8 mouse cellular contexts compared by ENCODE assay signal in genomic region chr6:86366125-86366852, GRCm38 (mm10). TPM values are rescaled to one million over a fixed set of nuclear protein-coding genes. Genes with fewer than 3 reads are reported as not detected.
DNase-seq lines count a peak whose midpoint lies in the region; ATAC-seq lines count a peak whose summit lies in the region.

No protein-coding gene starts in this region.

- no peak for ATAC-seq in heart, embryonic 12.5 days (ENCODE audit: insufficient number of reproducible peaks, low FRiP score)
- no peak; the same call in 1 of the 2 replicates for ATAC-seq in kidney, embryonic 16.5 days (ENCODE audit: low FRiP score, low TSS enrichment)
- ATAC-seq in liver, embryonic 13.5 days (ENCODE audit: low read depth): no peak; the same call in 1 of the 2 replicates
- ATAC-seq in neural tube, embryonic 14.5 days (ENCODE audit: low read depth): no peak

- H3K27me3 ChIP-seq in heart, embryonic 12.5 days (replicated peaks): no peaks in the 10 kb centered on the region
- no peaks in the 10 kb centered on the region for H3K27me3 ChIP-seq in kidney, embryonic 16.5 days (ENCODE audit: insufficient read depth, low read length)
- H3K27me3 ChIP-seq in liver, embryonic 13.5 days: no peaks in the 10 kb centered on the region
- H3K27me3 ChIP-seq in neural tube, embryonic 14.5 days (ENCODE audit: control insufficient read depth, insufficient read depth, low read length): no peaks in the 10 kb centered on the region

- DNase-seq in urinary bladder, adult 2 months (ENCODE audit: low spot score): peak; percentile 30
- no peak for DNase-seq in urinary bladder, postnatal 10 days (ENCODE audit: low spot score)
- DNase-seq in cerebellum, postnatal 14 days: peak; percentile 75 to 79
- DNase-seq in liver, embryonic 13.5 days: peak; percentile 29
- DNase-seq in natural killer cell, adult 2 months (ENCODE audit: low spot score in 2 of 2): no peak

- peak overlapping the region; percentile 77 for H3K27ac ChIP-seq in heart, embryonic 12.5 days (ENCODE audit: poor library complexity, severe bottlenecking)
- peak overlapping the region; percentile 73 for H3K27ac ChIP-seq in kidney, embryonic 16.5 days (ENCODE audit: low read length)
- H3K27ac ChIP-seq in liver, embryonic 13.5 days: peak overlapping the region; percentile 84
- H3K27ac ChIP-seq in neural tube, embryonic 14.5 days (ENCODE audit: low read depth, low read length): peak overlapping the region; percentile 78

- peak overlapping the region; percentile 75 for H3K4me3 ChIP-seq in heart, embryonic 12.5 days
- peak overlapping the region; percentile 73 for H3K4me3 ChIP-seq in kidney, embryonic 16.5 days (ENCODE audit: low read length)
- peak overlapping the region; percentile 72 for H3K4me3 ChIP-seq in liver, embryonic 13.5 days (replicated peaks)
- peak overlapping the region; percentile 64 for H3K4me3 ChIP-seq in neural tube, embryonic 14.5 days (ENCODE audit: low read depth, low read length)

- peak overlapping the region; percentile 99 for H3K4me2 ChIP-seq in heart, embryonic 12.5 days
- peak overlapping the region; percentile 95 for H3K4me2 ChIP-seq in kidney, embryonic 16.5 days (replicated peaks; ENCODE audit: low read depth, low read length)
- peak overlapping the region; percentile 98 for H3K4me2 ChIP-seq in liver, embryonic 13.5 days
- H3K4me2 ChIP-seq in neural tube, embryonic 14.5 days (ENCODE audit: low read depth, low read length): peak overlapping the region; percentile 96

- peaks cover 21% of the 10 kb centered on the region for H3K36me3 ChIP-seq in heart, embryonic 12.5 days
- H3K36me3 ChIP-seq in kidney, embryonic 16.5 days (ENCODE audit: insufficient read depth, low read length): peaks cover 12% of the 10 kb centered on the region; the same call in 1 of the 2 replicates
- peaks cover 11% of the 10 kb centered on the region for H3K36me3 ChIP-seq in liver, embryonic 13.5 days
- no peaks in the 10 kb centered on the region for H3K36me3 ChIP-seq in neural tube, embryonic 14.5 days (ENCODE audit: control insufficient read depth, insufficient read depth, low read length)

- peak overlapping the region; percentile 87 for H3K9ac ChIP-seq in heart, embryonic 12.5 days
- H3K9ac ChIP-seq in kidney, embryonic 16.5 days (replicated peaks; ENCODE audit: low read length): peak overlapping the region; percentile 88
- peak overlapping the region; percentile 80 for H3K9ac ChIP-seq in liver, embryonic 13.5 days
- peak overlapping the region; percentile 78 for H3K9ac ChIP-seq in neural tube, embryonic 14.5 days (replicated peaks; ENCODE audit: low read depth, low read length)

- peaks cover 16% of the 10 kb centered on the region for H3K4me1 ChIP-seq in heart, embryonic 12.5 days (replicated peaks)
- peaks cover 16% of the 10 kb centered on the region for H3K4me1 ChIP-seq in kidney, embryonic 16.5 days (ENCODE audit: insufficient read depth, low read length)
- peaks cover 46% of the 10 kb centered on the region for H3K4me1 ChIP-seq in liver, embryonic 13.5 days (replicated peaks)
- peaks cover 6% of the 10 kb centered on the region for H3K4me1 ChIP-seq in neural tube, embryonic 14.5 days (ENCODE audit: control insufficient read depth, insufficient read depth, low read length)

- no peaks in the 10 kb centered on the region for H3K9me3 ChIP-seq in heart, embryonic 12.5 days (replicated peaks)
- no peaks in the 10 kb centered on the region for H3K9me3 ChIP-seq in kidney, embryonic 16.5 days (ENCODE audit: low read length)
- H3K9me3 ChIP-seq in liver, embryonic 13.5 days (replicated peaks): no peaks in the 10 kb centered on the region
- H3K9me3 ChIP-seq in neural tube, embryonic 14.5 days (ENCODE audit: control insufficient read depth, low read length): no peaks in the 10 kb centered on the region

- 39% methylated on average over 25 of the region's 25 CpGs for WGBS in heart, embryonic 12.5 days
- WGBS in kidney, embryonic 16.5 days: 39% methylated on average over 25 of the region's 25 CpGs
- WGBS in liver, embryonic 13.5 days (ENCODE audit: insufficient replicate concordance): 36% methylated on average over 25 of the region's 25 CpGs
- WGBS in neural tube, embryonic 14.5 days: 41% methylated on average over 25 of the region's 25 CpGs

RNA-seq across cellular contexts. Expression of gene Fam136a, which starts 0.8 kb away (rescaled TPM):
- polyA plus RNA-seq in urinary bladder, adult 2 months (2012; rRNA removed): 30.8 and 35.3 TPM in 2 replicates
- polyA plus RNA-seq in heart, embryonic 12.5 days (2016; fragmentation: Nextera tagmentation; extraction: Ambion mirVana): 95.0 and 102 TPM in 2 replicates
- polyA plus RNA-seq in kidney, embryonic 16.5 days (2015; fragmentation: Nextera tagmentation; extraction: Ambion mirVana): 145 and 146 TPM in 2 replicates
- polyA plus RNA-seq in liver, embryonic 13.5 days (2015; fragmentation: Nextera tagmentation; extraction: Ambion mirVana): 94.3 and 104 TPM in 2 replicates
- polyA plus RNA-seq in neural tube, embryonic 14.5 days (2014; fragmentation: Nextera tagmentation; extraction: Ambion mirVana): 111 and 118 TPM in 2 replicates

RNA-seq across cellular contexts. Expression of gene Snrpg, which starts 4.8 kb away (rescaled TPM):
- polyA plus RNA-seq in urinary bladder, adult 2 months (2012; rRNA removed): 87.2 and 143 TPM in 2 replicates
- 314 and 325 TPM in 2 replicates for polyA plus RNA-seq in heart, embryonic 12.5 days (2016; fragmentation: Nextera tagmentation; extraction: Ambion mirVana)
- 575 and 578 TPM in 2 replicates for polyA plus RNA-seq in kidney, embryonic 16.5 days (2015; fragmentation: Nextera tagmentation; extraction: Ambion mirVana)
- polyA plus RNA-seq in liver, embryonic 13.5 days (2015; fragmentation: Nextera tagmentation; extraction: Ambion mirVana): 407 and 475 TPM in 2 replicates
- polyA plus RNA-seq in neural tube, embryonic 14.5 days (2014; fragmentation: Nextera tagmentation; extraction: Ambion mirVana): 341 and 393 TPM in 2 replicates

RNA-seq across cellular contexts. Expression of gene Pcyox1, which starts 30.7 kb away (rescaled TPM):
- polyA plus RNA-seq in urinary bladder, adult 2 months (2012; rRNA removed): 91.2 and 102 TPM in 2 replicates
- polyA plus RNA-seq in heart, embryonic 12.5 days (2016; fragmentation: Nextera tagmentation; extraction: Ambion mirVana): 59.4 and 64.7 TPM in 2 replicates
- 113 and 119 TPM in 2 replicates for polyA plus RNA-seq in kidney, embryonic 16.5 days (2015; fragmentation: Nextera tagmentation; extraction: Ambion mirVana)
- polyA plus RNA-seq in liver, embryonic 13.5 days (2015; fragmentation: Nextera tagmentation; extraction: Ambion mirVana): 38.1 and 51.3 TPM in 2 replicates
- 100 and 110 TPM in 2 replicates for polyA plus RNA-seq in neural tube, embryonic 14.5 days (2014; fragmentation: Nextera tagmentation; extraction: Ambion mirVana)

RNA-seq across cellular contexts. Expression of gene Tia1, which starts 37.7 kb away (rescaled TPM):
- polyA plus RNA-seq in urinary bladder, adult 2 months (2012; rRNA removed): 55.8 and 74.2 TPM in 2 replicates
- polyA plus RNA-seq in heart, embryonic 12.5 days (2016; fragmentation: Nextera tagmentation; extraction: Ambion mirVana): 140 and 158 TPM in 2 replicates
- polyA plus RNA-seq in kidney, embryonic 16.5 days (2015; fragmentation: Nextera tagmentation; extraction: Ambion mirVana): 187 and 221 TPM in 2 replicates
- polyA plus RNA-seq in liver, embryonic 13.5 days (2015; fragmentation: Nextera tagmentation; extraction: Ambion mirVana): 26.4 and 31.0 TPM in 2 replicates
- polyA plus RNA-seq in neural tube, embryonic 14.5 days (2014; fragmentation: Nextera tagmentation; extraction: Ambion mirVana): 364 and 402 TPM in 2 replicates

Comparison
In these comparisons a context has a peak if more than half of its experiments do, and no peak if none do; other contexts are left out.
1. DNase-seq: peak in urinary bladder, adult 2 months (single experiment), cerebellum, postnatal 14 days (2 of 2) and liver, embryonic 13.5 days (single experiment); none in urinary bladder, postnatal 10 days (single experiment) and natural killer cell, adult 2 months (0 of 2).
2. Peak in every context shown above with its lines, with median percentiles within 50 percentile points of each other: H3K27ac ChIP-seq, H3K4me2 ChIP-seq, H3K4me3 ChIP-seq and H3K9ac ChIP-seq.